Mouse (Mus musculus): ENCODE data around the gene Cdrt4. TPM values are rescaled to one million over a fixed set of nuclear protein-coding genes. Genes with fewer than 3 reads are reported as not detected.

The Cdrt4 gene
- total and polyA plus RNA-seq, 2 experiments from 2014 or later = 0.35 TPM; not detected in 1

- no peak for TF ChIP-seq CTCF (IDR thresholded peaks at IDR 0.05; ENCODE audit: low read depth)
- ATAC-seq = no peak
These were observed 4.8 kb downstream of the Cdrt4 start for GRCm38 (mm10) chr11:62955776-62956175.

GRCm38 (mm10) chr11:62957626-62958180 lies 6.7 kb downstream of the Cdrt4 start:
- H3K9ac ChIP-seq (replicated peaks; ENCODE audit: low read length) = no peak overlapping the region
- H3K4me1 ChIP-seq (ENCODE audit: insufficient read depth, low read length) = no peaks in the 10 kb centered on the region
- H3K36me3 ChIP-seq (ENCODE audit: insufficient read depth, low read length) = no peaks in the 10 kb centered on the region
- H3K9me3 ChIP-seq (ENCODE audit: low read length) = no peaks in the 10 kb centered on the region
- no peak overlapping the region for H3K4me3 ChIP-seq (ENCODE audit: low read length)
- no peak for TF ChIP-seq CTCF (IDR thresholded peaks at IDR 0.05; ENCODE audit: low read depth)
- ATAC-seq = no peak
- no peak for DNase-seq (ENCODE audit: low spot score)
- 90% methylated on average over 8 of the region's 8 CpGs for WGBS
- H3K27me3 ChIP-seq (ENCODE audit: insufficient read depth, low read length) = no peaks in the 10 kb centered on the region
- no peak overlapping the region for H3K4me2 ChIP-seq (ENCODE audit: low read depth, low read length)
- no peak overlapping the region for H3K27ac ChIP-seq

More at GRCm38 (mm10) chr11:62955776-62956175, 4.8 kb downstream of the Cdrt4 start:
- Histone ChIP-seq H3K9ac (replicated peaks; ENCODE audit: low read length) (no peak overlapping the region), H3K36me3 (ENCODE audit: insufficient read depth, low read length) (no peaks in the 10 kb centered on the region), H3K27me3 (ENCODE audit: insufficient read depth, low read length) (no peaks in the 10 kb centered on the region), H3K4me3 (ENCODE audit: low read length) (no peak overlapping the region), H3K9me3 (ENCODE audit: low read length) (no peaks in the 10 kb centered on the region), H3K4me2 (ENCODE audit: low read depth, low read length) (no peak overlapping the region), H3K27ac (no peak overlapping the region), H3K4me1 (ENCODE audit: insufficient read depth, low read length) (no peaks in the 10 kb centered on the region)
- WGBS = 41% methylated on average over 6 of the region's 6 CpGs
- DNase-seq (ENCODE audit: low spot score) = no peak

GRCm38 (mm10) chr11:62963292-62963691 lies 12.3 kb downstream of the Cdrt4 start:
- no peak for TF ChIP-seq CTCF (IDR thresholded peaks at IDR 0.05; ENCODE audit: low read depth)
- DNase-seq (ENCODE audit: low spot score) = no peak
- Histone ChIP-seq H3K9ac (replicated peaks; ENCODE audit: low read length) (no peak overlapping the region), H3K4me1 (ENCODE audit: insufficient read depth, low read length) (no peaks in the 10 kb centered on the region), H3K9me3 (ENCODE audit: low read length) (no peaks in the 10 kb centered on the region), H3K4me3 (ENCODE audit: low read length) (no peak overlapping the region), H3K27ac (no peak overlapping the region), H3K36me3 (ENCODE audit: insufficient read depth, low read length) (no peaks in the 10 kb centered on the region), H3K27me3 (ENCODE audit: insufficient read depth, low read length) (no peaks in the 10 kb centered on the region), H3K4me2 (ENCODE audit: low read depth, low read length) (no peak overlapping the region)
- ATAC-seq = no peak
- WGBS = 78% methylated on average over 4 of the region's 4 CpGs

- Histone ChIP-seq H3K9ac (replicated peaks; ENCODE audit: low read length) (0 out of 2 replicates have a peak overlapping the region, but pooled peaks have one; percentile 9), H3K4me2 (ENCODE audit: low read depth, low read length) (peak overlapping the region; percentile 43), H3K27me3 (ENCODE audit: insufficient read depth, low read length) (no peaks in the 10 kb centered on the region), H3K27ac (peak overlapping the region; percentile 88), H3K4me3 (ENCODE audit: low read length) (no peak overlapping the region), H3K9me3 (ENCODE audit: low read length) (no peaks in the 10 kb centered on the region), H3K36me3 (ENCODE audit: insufficient read depth, low read length) (no peaks in the 10 kb centered on the region), H3K4me1 (ENCODE audit: insufficient read depth, low read length) (no peaks in the 10 kb centered on the region)
- TF ChIP-seq CTCF (IDR thresholded peaks at IDR 0.05; ENCODE audit: low read depth) = no peak
- peak; percentile 18 for ATAC-seq
- WGBS = 54% methylated on average over 3 of the region's 3 CpGs
- no peak for DNase-seq (ENCODE audit: low spot score)
These were observed 15.4 kb downstream of the Cdrt4 start for GRCm38 (mm10) chr11:62966424-62966764.

- DNase-seq (ENCODE audit: low spot score) = peak; percentile 64
- H3K27ac ChIP-seq = peak overlapping the region; percentile 88
- peak; percentile 95 for ATAC-seq
- peak overlapping the region; percentile 12 for H3K4me3 ChIP-seq (ENCODE audit: low read length)
- no peaks in the 10 kb centered on the region for H3K36me3 ChIP-seq (ENCODE audit: insufficient read depth, low read length)
- TF ChIP-seq CTCF (IDR thresholded peaks at IDR 0.05; ENCODE audit: low read depth) = peak; percentile 19; the same call in 1 of the 2 replicates
- H3K4me1 ChIP-seq (ENCODE audit: insufficient read depth, low read length) = no peaks in the 10 kb centered on the region
- no peaks in the 10 kb centered on the region for H3K27me3 ChIP-seq (ENCODE audit: insufficient read depth, low read length)
- H3K4me2 ChIP-seq (ENCODE audit: low read depth, low read length) = peak overlapping the region; percentile 43
- peak overlapping the region; percentile 18; the same call in 1 of the 2 replicates for H3K9ac ChIP-seq (replicated peaks; ENCODE audit: low read length)
- H3K9me3 ChIP-seq (ENCODE audit: low read length) = no peaks in the 10 kb centered on the region
- whole genome bisulfite sequencing = 5% methylated on average over 27 of the region's 27 CpGs
These were observed 16.0 kb downstream of the Cdrt4 start for GRCm38 (mm10) chr11:62966765-62967633.

- Histone ChIP-seq H3K36me3 (ENCODE audit: insufficient read depth, low read length) (no peaks in the 10 kb centered on the region), H3K9me3 (ENCODE audit: low read length) (no peaks in the 10 kb centered on the region), H3K4me1 (ENCODE audit: insufficient read depth, low read length) (no peaks in the 10 kb centered on the region), H3K4me2 (ENCODE audit: low read depth, low read length) (no peak overlapping the region), H3K27me3 (ENCODE audit: insufficient read depth, low read length) (no peaks in the 10 kb centered on the region), H3K9ac (replicated peaks; ENCODE audit: low read length) (no peak overlapping the region), H3K27ac (no peak overlapping the region), H3K4me3 (ENCODE audit: low read length) (no peak overlapping the region)
- WGBS = 91% methylated on average over 1 of the region's 1 CpGs
- no peak for ATAC-seq
- no peak for TF ChIP-seq CTCF (IDR thresholded peaks at IDR 0.05; ENCODE audit: low read depth)
- no peak for DNase-seq (ENCODE audit: low spot score)
These were observed 26.2 kb downstream of the Cdrt4 start for GRCm38 (mm10) chr11:62977176-62977575.

GRCm38 (mm10) chr11:62978886-62979285 lies 27.9 kb downstream of the Cdrt4 start:
- DNase-seq (ENCODE audit: low spot score) = no peak
- Histone ChIP-seq H3K9ac (replicated peaks; ENCODE audit: low read length) (no peak overlapping the region), H3K4me2 (ENCODE audit: low read depth, low read length) (no peak overlapping the region), H3K27me3 (ENCODE audit: insufficient read depth, low read length) (no peaks in the 10 kb centered on the region), H3K4me3 (ENCODE audit: low read length) (no peak overlapping the region), H3K4me1 (ENCODE audit: insufficient read depth, low read length) (peaks cover 3% of the 10 kb centered on the region; the same call in 1 of the 2 replicates), H3K27ac (no peak overlapping the region), H3K9me3 (ENCODE audit: low read length) (no peaks in the 10 kb centered on the region), H3K36me3 (ENCODE audit: insufficient read depth, low read length) (no peaks in the 10 kb centered on the region)
- no peak for ATAC-seq
- 50% methylated on average over 6 of the region's 6 CpGs for WGBS
- TF ChIP-seq CTCF (IDR thresholded peaks at IDR 0.05; ENCODE audit: low read depth) = no peak
